Mouse (Mus musculus) forebrain, embryonic 13.5 days (tissue): ENCODE measurements at regions not wholly inside any gene's neighbourhood (a gene's known extent, or its start where the extent isn't known, plus 50 kb on each side); places are given as distances from the start of the nearest gene placed in this dataset.

Experiments
- ATAC-seq: fragments of 200-750 bp; cut with Nextera tagmentation; 2 replicates; pipeline ENCODE4 v1.8.0; 2017
- H3K27ac ChIP-seq: fragments of 300-500 bp; sonication (generic); 2 replicates; pipeline ENCODE4 v1.5.1; 2015; ENCODE audit warnings: inconsistent platforms, mild to moderate bottlenecking, moderate library complexity
- H3K27me3 ChIP-seq: fragments of 300-500 bp; sonication (generic); 2 replicates; pipeline ENCODE4 v1.6.1; 2015; ENCODE audit warnings: mild to moderate bottlenecking, inconsistent platforms
- H3K36me3 ChIP-seq: fragments of 300-500 bp; sonication (generic); 2 replicates; pipeline ENCODE4 v1.6.1; 2015; ENCODE audit warnings: mild to moderate bottlenecking, inconsistent platforms; ENCODE audit not compliant: poor library complexity, severe bottlenecking
- H3K4me1 ChIP-seq: fragments of 300-500 bp; sonication (generic); 2 replicates; pipeline ENCODE4 v1.6.1; 2015; ENCODE audit warnings: inconsistent platforms
- H3K4me2 ChIP-seq: fragments of 300-500 bp; sonication (generic); 2 replicates; pipeline ENCODE4 v1.6.1; 2015; ENCODE audit warnings: inconsistent platforms, mild to moderate bottlenecking, moderate library complexity
- H3K4me3 ChIP-seq: fragments of 300-500 bp; sonication (generic); 2 replicates; pipeline ENCODE4 v1.5.1; 2015; ENCODE audit warnings: mild to moderate bottlenecking, inconsistent platforms
- H3K9ac ChIP-seq: fragments of 300-500 bp; sonication (generic); 2 replicates; pipeline ENCODE4 v1.6.1; 2015; ENCODE audit warnings: mild to moderate bottlenecking, inconsistent platforms
- H3K9me3 ChIP-seq: fragments of 300-500 bp; sonication (generic); replicated peaks from 2 replicates; pipeline ENCODE4 v1.6.1; 2016; ENCODE audit warnings: inconsistent platforms
- WGBS: fragments of 180-500 bp; shearing (Covaris S2); methylation state at CpG from one replicate; pipeline ENCODE4 v1.1.7; 2015; 5-methylcytosine and 5-hydroxymethylcytosine counted together

DNA sequence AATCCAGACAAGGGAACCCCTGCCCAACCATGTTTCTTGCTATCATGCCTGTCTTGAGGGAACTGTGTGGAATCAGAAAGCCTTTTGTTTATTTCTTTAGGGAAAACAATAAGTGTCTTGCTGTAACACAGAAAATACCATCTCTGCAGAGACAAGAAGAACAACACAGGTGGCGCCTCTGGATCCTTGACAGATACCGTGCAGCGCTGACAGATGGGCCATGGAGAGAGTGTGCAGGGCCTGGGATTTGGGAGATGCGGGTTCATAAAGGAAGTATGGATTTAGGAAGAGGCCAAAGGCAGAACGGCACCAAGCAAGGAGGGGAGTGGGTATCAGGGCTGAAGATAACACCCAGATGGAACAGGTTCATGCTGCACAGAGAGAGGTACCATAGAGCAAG is 209.3 kb downstream of the Drd1 start:
- ATAC-seq, result no peak
- Histone ChIP-seq H3K27me3 (no peaks in the 10 kb centered on the region), H3K9me3 (no peaks in the 10 kb centered on the region), H3K36me3 (no peaks in the 10 kb centered on the region), H3K9ac (no peak overlapping the region), H3K4me3 (no peak overlapping the region), H3K4me2 (no peak overlapping the region), H3K27ac (no peak overlapping the region), H3K4me1 (no peaks in the 10 kb centered on the region)
- WGBS, result 87% methylated on average over 5 of the region's 5 CpGs

DNA sequence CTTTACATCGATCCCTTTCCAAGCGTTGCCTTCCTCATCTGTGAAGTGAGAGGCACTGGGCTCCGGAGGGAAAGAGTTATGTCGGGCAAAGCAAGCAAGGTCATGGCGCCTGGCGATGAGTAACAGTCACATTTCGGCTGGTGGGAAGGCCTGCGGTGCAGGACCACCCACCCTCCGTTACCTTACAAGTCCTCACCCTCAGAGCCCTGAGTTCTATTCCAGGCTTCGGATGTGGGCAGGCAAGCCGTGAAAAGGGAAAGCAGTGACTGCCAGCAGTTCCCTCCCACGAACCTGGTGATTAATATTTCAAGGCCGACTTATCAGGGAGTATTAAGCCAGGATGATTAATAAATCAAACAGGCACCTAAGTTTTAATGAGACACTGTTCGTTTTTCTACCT is 209.7 kb downstream of the Drd1 start:
- Histone ChIP-seq H3K4me2 (no peak overlapping the region), H3K4me3 (no peak overlapping the region), H3K36me3 (no peaks in the 10 kb centered on the region), H3K9me3 (no peaks in the 10 kb centered on the region), H3K9ac (no peak overlapping the region), H3K4me1 (no peaks in the 10 kb centered on the region), H3K27me3 (no peaks in the 10 kb centered on the region), H3K27ac (no peak overlapping the region)
- WGBS, result 87% methylated on average over 14 of the region's 14 CpGs
- ATAC-seq, result no peak

DNA sequence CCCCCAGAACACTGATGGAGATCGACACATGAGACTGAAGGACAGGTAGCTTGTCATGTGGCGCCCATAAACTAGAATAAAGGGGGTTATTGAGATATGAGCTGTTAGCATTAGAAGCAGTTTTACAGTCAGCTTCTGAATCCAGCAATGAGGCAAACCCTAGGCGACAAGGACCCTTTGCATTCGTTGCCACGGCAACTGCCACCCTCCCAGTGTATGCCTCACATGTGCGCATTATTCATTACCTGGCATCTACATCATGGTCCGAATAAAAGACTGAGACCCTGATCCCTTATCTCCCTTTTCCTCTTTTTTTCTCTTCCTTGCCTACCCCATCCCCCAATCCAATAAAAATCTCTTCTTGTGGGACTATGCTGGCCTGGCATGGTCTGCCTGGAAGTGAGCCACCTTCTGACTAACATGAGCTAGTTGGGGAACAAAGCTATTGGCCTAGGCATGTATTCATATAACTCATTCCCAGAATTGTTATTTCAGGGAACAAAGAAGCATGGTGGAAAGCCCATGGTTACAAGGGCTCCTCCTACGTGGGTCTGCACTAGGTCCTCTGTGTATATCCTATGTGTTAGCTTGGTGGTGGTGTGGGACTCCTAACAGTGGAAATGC is 229.4 kb downstream of the Drd1 start:
- Histone ChIP-seq H3K9me3 (no peaks in the 10 kb centered on the region), H3K27ac (no peak overlapping the region), H3K27me3 (no peaks in the 10 kb centered on the region), H3K4me1 (peaks cover 7% of the 10 kb centered on the region; the same call in 1 of the 2 replicates), H3K9ac (no peak overlapping the region), H3K4me3 (no peak overlapping the region), H3K4me2 (no peak overlapping the region), H3K36me3 (no peaks in the 10 kb centered on the region)
- WGBS, result 59% methylated on average over 8 of the region's 8 CpGs
- ATAC-seq, result peak; percentile 45; the same call in 1 of the 2 replicates

DNA sequence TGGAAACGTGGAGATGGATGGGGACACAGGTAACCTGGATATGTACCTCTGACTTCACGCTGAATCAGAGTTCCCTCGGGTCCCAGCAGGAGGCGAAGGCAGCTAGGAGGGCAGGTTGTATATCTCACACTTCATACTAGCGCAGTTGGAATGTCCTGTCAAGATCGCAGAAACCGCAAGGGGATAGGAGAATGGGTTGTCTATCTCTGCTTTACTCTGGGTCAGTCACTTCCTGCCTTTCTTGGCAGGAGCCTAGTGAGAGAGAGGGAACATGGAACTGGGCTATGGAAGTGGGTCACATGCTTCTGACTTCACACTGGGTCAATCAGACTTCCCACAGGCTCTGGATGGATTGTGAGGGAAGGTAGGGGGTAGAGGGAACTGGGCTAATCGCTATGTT is 233.4 kb downstream of the Drd1 start:
- 88% methylated on average over 8 of the region's 8 CpGs for WGBS
- no peaks in the 10 kb centered on the region for H3K27me3 ChIP-seq
- H3K9ac ChIP-seq, result no peak overlapping the region
- peaks cover 7% of the 10 kb centered on the region; the same call in 1 of the 2 replicates for H3K4me1 ChIP-seq
- no peak overlapping the region for H3K4me2 ChIP-seq
- H3K4me3 ChIP-seq, result no peak overlapping the region
- no peak overlapping the region for H3K27ac ChIP-seq
- H3K36me3 ChIP-seq, result no peaks in the 10 kb centered on the region
- ATAC-seq, result no peak
- no peaks in the 10 kb centered on the region for H3K9me3 ChIP-seq

DNA sequence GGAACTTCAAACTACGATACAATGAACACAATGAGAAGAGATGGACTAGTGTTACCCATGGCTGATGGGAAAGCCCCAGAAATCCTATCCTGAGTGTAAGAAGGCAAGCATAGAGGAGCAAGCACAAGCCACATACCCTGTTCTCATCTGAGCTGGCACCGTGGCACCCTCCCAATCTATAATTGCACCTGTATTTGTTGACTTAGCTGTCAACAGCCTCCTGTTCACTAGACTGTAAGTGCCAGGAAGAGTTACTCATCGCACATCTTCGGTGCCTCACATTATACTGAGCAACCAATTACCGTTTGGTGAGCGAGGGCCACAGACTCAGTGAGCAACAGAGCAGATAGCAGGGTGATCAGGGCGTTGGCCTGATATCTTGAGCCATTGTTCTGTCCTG is 239.9 kb downstream of the Drd1 start:
- no peak overlapping the region for H3K9ac ChIP-seq
- no peak overlapping the region for H3K27ac ChIP-seq
- no peaks in the 10 kb centered on the region for H3K9me3 ChIP-seq
- no peak overlapping the region for H3K4me3 ChIP-seq
- H3K4me1 ChIP-seq, result peaks cover 3% of the 10 kb centered on the region; the same call in 1 of the 2 replicates
- H3K4me2 ChIP-seq, result no peak overlapping the region
- 85% methylated on average over 7 of the region's 7 CpGs for WGBS
- no peak for ATAC-seq
- H3K27me3 ChIP-seq, result peaks cover 17% of the 10 kb centered on the region
- no peaks in the 10 kb centered on the region for H3K36me3 ChIP-seq

DNA sequence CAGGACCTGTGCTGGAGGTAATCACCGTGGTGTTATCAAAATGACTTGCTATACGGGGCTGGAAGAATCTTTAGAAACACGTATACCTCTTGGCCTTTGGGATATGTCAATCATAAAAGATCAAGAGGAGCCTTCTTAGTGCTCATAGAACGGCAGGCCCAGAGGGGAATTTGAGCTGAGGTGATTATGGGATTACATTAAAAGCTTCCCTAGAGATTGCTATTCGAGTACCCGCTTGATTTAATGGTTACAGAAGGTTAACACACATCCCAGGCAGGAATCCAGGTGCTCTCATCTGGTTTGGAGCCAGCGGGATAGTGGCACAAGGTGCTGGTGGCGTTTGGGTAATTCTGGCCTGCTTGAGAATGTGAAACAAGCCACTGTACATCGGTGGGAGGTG is 241.4 kb downstream of the Drd1 start:
- H3K27me3 ChIP-seq, result peaks cover 31% of the 10 kb centered on the region
- 68% methylated on average over 9 of the region's 9 CpGs for WGBS
- H3K27ac ChIP-seq, result no peak overlapping the region

DNA sequence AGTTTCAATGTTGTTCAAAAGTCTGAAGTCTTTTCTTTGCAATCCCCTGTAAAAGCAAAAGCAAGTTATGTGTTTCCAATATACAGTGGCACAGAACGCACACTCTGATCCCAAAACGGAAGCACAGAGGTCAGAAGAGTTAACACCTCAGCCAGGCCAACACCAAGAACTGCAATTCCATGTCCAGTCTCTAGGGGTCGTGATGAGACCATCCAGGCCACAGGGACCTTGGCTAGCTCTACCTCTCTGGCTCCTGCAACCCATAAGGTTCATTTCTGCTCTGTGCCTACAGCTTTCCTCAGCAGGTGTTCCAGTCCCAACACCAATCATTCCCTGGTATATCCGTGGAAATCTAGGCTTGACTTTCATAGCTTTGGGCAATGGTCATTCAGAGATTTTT is 243.6 kb downstream of the Drd1 start:
- H3K4me3 ChIP-seq, result no peak overlapping the region
- no peak overlapping the region for H3K27ac ChIP-seq
- no peaks in the 10 kb centered on the region for H3K9me3 ChIP-seq
- no peak overlapping the region for H3K9ac ChIP-seq
- peaks cover 19% of the 10 kb centered on the region for H3K4me1 ChIP-seq
- 40% methylated on average over 4 of the region's 4 CpGs for WGBS
- H3K36me3 ChIP-seq, result no peaks in the 10 kb centered on the region
- no peak for ATAC-seq
- peaks cover 42% of the 10 kb centered on the region for H3K27me3 ChIP-seq
- H3K4me2 ChIP-seq, result no peak overlapping the region

More for the DNA sequence above, 241.4 kb downstream of the Drd1 start:
- Histone ChIP-seq H3K36me3 (no peaks in the 10 kb centered on the region), H3K4me1 (peaks cover 3% of the 10 kb centered on the region; the same call in 1 of the 2 replicates), H3K4me2 (no peak overlapping the region), H3K9me3 (no peaks in the 10 kb centered on the region), H3K9ac (no peak overlapping the region), H3K4me3 (no peak overlapping the region)
- no peak for ATAC-seq

DNA sequence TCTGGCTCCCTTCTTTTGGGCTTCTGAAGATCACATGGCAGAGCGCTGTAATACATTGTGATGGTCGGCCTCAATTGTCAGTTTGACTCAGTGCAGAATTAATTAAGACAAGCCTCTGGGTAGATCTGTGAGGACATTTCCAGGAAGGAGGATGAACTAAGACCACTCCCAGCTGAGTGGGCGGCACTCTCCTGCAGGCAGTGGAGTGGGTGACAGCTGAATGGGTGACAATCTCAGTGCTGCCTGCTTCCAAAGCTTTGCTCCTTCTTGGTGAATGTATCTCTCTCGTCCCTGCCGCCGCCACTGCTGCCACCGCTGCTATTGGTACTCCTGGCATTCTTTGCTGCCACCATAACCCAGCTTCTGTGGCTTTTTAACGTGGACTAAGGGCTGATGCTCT is 244.4 kb downstream of the Drd1 start:
- no peaks in the 10 kb centered on the region for H3K36me3 ChIP-seq
- no peak overlapping the region for H3K4me3 ChIP-seq
- ATAC-seq, result no peak

DNA sequence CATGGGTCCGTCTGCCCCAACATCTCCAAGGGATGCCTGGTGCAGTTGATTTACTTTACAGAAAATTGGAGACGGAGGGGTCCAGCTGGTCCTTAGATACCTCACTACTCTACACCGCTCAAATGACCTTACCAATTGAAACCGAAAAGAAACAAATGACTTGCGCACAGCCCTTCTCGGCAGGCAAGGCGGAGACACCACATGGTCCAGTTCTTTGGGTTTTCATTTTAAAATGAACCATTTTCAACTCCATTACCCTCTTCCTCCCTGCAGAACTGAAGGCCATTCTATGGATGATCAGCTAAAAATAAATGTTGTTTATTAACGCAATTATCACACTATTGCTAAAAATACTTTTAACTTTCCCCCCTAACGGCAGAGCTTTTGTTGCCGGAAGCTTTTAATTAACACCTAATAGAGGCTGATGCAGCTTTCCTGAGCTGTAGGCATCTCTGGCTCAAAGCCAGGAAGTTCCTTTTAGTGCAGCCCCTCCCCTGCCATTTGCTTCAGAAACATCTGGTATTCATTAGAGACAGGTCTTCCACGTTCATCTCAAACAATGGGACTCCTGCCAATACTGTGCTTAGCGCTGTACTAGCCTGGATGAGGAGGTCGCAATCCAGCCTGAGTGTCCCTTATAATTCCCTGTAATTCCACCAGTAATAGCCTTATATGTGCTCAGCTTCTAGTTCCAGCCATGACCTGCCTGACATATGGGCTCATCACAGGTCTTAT is 247.5 kb downstream of the Drd1 start:
- H3K4me3 ChIP-seq, result no peak overlapping the region
- peaks cover 35% of the 10 kb centered on the region for H3K4me1 ChIP-seq
- no peaks in the 10 kb centered on the region for H3K36me3 ChIP-seq
- no peaks in the 10 kb centered on the region for H3K9me3 ChIP-seq
- ATAC-seq, result peak; percentile 75
- no peak overlapping the region for H3K4me2 ChIP-seq
- 33% methylated on average over 13 of the region's 13 CpGs for WGBS
- H3K27me3 ChIP-seq, result peaks cover 70% of the 10 kb centered on the region
- no peak overlapping the region for H3K27ac ChIP-seq
- H3K9ac ChIP-seq, result no peak overlapping the region

More for the DNA sequence above, 244.4 kb downstream of the Drd1 start:
- H3K9me3 ChIP-seq, result no peaks in the 10 kb centered on the region
- H3K9ac ChIP-seq, result no peak overlapping the region
- WGBS, result 69% methylated on average over 8 of the region's 8 CpGs
- H3K4me2 ChIP-seq, result no peak overlapping the region
- H3K4me1 ChIP-seq, result peaks cover 26% of the 10 kb centered on the region
- peaks cover 49% of the 10 kb centered on the region for H3K27me3 ChIP-seq
- no peak overlapping the region for H3K27ac ChIP-seq

DNA sequence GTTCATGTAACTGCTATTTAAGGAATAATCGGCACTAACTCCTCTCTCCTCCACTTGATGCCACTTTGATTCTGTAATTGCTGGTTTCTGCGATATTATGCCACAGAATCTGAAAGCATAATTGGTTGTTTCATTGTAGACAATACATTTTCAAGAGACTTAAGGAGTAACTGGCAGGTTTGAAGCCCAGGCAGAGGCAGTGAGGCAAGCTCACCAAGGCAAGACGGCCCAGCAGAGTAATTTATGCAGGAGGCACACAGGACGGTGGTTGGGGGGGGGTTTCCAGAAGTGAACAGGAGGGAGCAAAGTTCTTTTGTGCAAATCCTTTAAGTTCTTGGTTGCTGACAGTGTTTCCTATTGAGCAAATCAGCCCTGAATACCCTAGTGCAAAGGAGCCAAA is 249.6 kb downstream of the Drd1 start:
- Histone ChIP-seq H3K27me3 (peaks cover 68% of the 10 kb centered on the region), H3K9me3 (no peaks in the 10 kb centered on the region; the same call in 1 of the 2 replicates), H3K9ac (no peak overlapping the region), H3K27ac (no peak overlapping the region), H3K4me1 (peaks cover 35% of the 10 kb centered on the region), H3K4me2 (no peak overlapping the region), H3K36me3 (no peaks in the 10 kb centered on the region), H3K4me3 (no peak overlapping the region)
- WGBS, result 23% methylated on average over 4 of the region's 4 CpGs
- ATAC-seq, result peak; percentile 65

DNA sequence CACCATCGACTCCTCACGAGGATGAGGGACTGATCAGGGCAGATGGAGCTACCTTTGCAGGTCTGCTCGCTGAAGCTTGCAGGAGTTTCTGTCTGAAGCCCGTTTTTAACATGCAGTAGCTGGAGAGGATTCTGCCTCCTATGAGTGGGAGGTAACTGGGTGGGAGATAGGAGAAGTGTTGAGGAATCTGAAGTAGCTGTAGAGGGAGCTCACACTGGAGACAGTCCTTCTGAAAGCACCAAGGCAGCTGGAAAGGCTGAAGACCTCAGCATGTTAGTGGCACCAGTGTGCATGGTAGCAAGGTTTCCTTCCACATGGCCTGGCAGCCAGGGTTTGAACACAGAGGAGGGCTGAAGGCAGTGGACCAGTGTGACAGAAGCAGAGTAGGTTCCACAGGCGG is 254.5 kb downstream of the Drd1 start:
- H3K4me1 ChIP-seq, result peaks cover 11% of the 10 kb centered on the region
- no peaks in the 10 kb centered on the region; the same call in 1 of the 2 replicates for H3K9me3 ChIP-seq
- H3K27me3 ChIP-seq, result peaks cover 42% of the 10 kb centered on the region
- H3K4me3 ChIP-seq, result no peak overlapping the region
- no peak overlapping the region for H3K27ac ChIP-seq
- no peak overlapping the region for H3K9ac ChIP-seq
- no peaks in the 10 kb centered on the region for H3K36me3 ChIP-seq
- 85% methylated on average over 5 of the region's 5 CpGs for WGBS
- no peak for ATAC-seq
- H3K4me2 ChIP-seq, result no peak overlapping the region

DNA sequence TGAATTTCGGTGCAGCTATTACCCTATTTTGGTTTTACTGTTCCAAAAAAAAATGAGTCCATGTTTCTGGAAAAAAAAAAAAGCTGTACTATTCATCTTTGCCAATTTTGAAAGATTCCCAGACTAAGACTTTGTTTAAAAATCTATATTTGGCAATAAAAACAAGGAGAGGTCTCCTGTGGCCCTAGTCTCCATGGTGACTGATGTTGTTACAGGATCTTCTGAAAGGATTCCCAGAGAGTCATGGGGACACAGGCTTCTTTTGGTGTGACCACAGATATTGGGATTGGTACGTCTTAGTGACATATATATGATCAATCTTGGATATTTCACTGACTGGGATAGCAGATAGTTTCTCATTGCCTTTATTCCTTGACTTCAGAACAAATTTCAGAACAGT is 266.7 kb downstream of the Drd1 start:
- no peak for ATAC-seq

More for the DNA sequence above, 266.7 kb downstream of the Drd1 start:
- WGBS, result 88% methylated on average over 2 of the region's 2 CpGs
- Histone ChIP-seq H3K9ac (no peak overlapping the region), H3K27ac (no peak overlapping the region), H3K27me3 (no peaks in the 10 kb centered on the region), H3K4me3 (no peak overlapping the region), H3K4me1 (no peaks in the 10 kb centered on the region), H3K36me3 (no peaks in the 10 kb centered on the region), H3K9me3 (no peaks in the 10 kb centered on the region), H3K4me2 (no peak overlapping the region)
